Mouse (Mus musculus): Measurements from ENCODE around the gene Tmem150c.

Gene Tmem150c

GRCm38 (mm10) chr5:100054807-100055547 is 104.6 kb downstream of the Tmem150c start:
- no peak for DNase-seq (ENCODE audit: low spot score in 2 of 2)

DNA sequence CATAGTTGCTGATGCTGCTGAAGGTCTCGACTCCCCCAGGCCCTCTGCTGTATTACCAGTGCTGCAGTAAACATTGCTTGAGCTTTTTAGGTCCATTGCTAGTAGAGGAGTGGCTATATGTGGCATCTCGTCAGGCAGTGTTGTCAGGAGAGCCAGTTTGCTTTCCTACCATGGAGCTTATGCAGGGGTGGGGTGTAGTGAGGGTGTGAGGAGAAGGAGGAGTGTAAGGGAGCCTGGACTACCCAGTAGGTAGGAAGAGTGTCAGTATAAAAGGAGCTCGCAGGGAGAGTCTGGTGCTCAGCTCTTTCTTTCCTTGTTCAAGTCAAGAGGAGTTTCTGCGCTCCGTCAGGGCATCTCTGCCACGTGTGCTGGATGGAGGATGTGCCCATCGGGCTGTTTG is 106.9 kb downstream of the Tmem150c start:
- no peak for DNase-seq (ENCODE audit: low spot score in 2 of 2)

GRCm38 (mm10) chr5:100049904-100050303 is 109.7 kb downstream of the Tmem150c start:
- DNase-seq (ENCODE audit: low spot score in 2 of 2): no peak

DNA sequence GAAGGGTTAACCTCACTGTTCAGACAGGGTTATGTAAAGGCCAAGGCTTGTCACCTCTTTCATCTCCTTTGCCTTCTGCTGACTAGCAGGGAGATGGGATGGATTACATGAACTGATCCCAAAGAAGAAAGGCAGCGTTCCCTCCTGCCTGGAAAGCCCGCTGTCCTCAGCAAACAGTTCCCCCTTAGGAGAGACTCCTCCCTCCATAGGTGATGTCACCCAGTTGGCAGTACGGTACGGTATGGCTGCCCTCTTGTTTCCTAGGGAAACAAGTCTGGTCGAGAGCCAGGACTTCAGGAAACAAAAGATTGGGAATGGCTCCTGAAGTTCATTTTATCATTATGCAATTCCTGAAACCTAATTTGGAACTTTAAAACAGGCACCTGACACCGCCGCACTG is 111.7 kb downstream of the Tmem150c start:
- no peak for DNase-seq (ENCODE audit: low spot score in 2 of 2)

GRCm38 (mm10) chr5:100047143-100047640 is 112.4 kb downstream of the Tmem150c start:
- DNase-seq (ENCODE audit: low spot score in 2 of 2): no peak

DNA sequence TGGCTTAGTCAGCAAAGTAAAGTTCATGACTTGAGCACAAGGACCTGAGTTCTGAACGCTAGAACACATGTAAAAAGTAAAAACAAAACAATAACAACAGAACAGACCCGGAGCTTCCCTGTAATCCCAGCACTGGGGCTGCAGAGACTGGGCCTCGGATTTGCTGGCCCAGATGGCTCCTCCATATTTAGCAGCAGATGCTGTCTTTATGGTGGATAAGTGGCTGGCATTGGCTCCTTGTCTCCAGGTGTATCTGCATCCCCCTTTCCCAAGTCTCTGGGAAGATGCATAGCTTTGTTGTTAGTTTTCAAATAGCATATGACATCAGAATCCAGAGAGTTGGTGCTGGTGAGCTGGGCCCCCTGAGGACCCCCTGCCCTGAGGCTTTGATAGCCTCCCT is 113.5 kb downstream of the Tmem150c start:
- no peak for DNase-seq (ENCODE audit: low spot score in 2 of 2)

DNA sequence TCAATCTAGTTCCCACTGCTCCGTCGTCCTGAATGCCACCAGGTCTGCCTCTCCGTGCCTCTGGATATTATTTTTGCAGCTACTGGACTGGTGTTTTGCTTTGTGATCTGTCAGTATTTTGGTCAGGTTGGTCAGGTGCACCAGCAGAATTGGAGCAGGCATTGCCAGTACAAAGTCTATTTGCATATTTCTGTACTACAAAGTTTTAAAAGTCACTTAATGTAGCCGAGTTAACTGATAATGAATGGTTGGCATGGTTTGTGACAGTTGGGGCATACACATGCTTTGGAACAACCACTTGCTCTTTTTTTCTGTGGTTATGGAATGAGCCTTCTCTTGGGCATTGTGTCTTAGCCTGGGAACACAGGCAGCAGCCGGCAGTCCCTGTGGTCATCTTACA is 115.0 kb downstream of the Tmem150c start:
- DNase-seq (ENCODE audit: low spot score in 2 of 2): no peak

DNA sequence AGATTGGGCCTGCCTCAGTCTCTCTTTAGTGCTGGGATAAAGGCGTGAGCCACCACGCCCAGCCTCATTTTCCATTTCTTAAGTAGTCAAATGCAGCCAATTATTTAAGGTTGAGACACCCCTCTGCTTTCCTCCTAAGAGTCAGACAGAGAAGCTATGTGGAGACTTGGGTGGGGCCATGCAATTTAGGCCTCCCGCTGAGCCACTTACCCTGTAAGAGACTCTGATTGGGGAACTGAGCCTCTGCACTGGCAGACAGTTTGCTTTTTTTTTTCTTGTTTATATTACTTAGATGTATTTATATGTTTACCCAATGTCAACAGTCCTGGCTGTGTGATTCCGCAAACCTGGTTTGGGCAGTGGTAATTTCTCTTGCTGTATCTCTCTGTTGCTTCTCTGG is 115.6 kb downstream of the Tmem150c start:
- no peak for DNase-seq (ENCODE audit: low spot score in 2 of 2)

GRCm38 (mm10) chr5:100043361-100043760 is 116.2 kb downstream of the Tmem150c start:
- peak in 1 of 2 experiments; percentile 20 for DNase-seq (ENCODE audit: low spot score in 2 of 2)

DNA sequence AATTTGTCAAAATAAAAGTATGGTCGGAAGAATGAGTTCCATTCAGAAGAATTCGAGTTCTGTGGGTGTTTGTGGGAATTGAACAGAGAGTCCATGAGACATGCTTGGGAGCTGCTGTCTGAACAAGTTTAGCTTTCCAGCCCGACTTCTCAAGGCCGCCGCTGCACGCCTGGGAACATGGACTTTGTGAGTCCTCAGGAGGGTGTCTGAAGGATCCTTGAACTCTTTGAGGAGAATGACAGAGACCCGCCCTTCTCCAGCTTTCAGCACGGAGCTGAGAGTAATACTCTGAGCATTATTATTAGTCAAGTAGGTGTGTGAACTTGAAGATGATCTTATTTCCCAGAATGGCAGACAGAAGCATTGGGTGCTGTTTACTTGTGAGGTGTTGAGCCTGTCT is 117.1 kb downstream of the Tmem150c start:
- DNase-seq (ENCODE audit: low spot score in 2 of 2): no peak

DNA sequence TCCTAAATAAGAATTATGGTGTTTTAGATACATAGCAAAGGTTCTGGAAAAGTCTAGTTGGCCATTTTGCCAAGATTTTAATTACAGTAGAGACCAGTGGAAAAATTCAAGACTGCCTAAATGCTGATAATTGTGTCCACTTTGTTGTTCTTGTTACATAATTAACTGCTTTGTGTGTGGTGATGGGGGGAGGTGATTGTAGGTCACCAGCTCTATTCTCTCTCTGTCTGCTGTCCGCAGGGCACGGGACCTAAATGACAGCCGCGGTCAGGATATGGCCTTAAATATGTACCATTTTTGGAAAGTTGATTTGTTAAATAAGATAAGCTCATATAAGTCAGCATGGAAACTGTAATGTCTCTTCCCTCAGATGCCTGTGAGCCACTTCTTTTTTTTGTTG is 118.3 kb downstream of the Tmem150c start:
- no peak for DNase-seq (ENCODE audit: low spot score in 2 of 2)

- peak; percentile 6 to 17 for DNase-seq (ENCODE audit: low spot score in 2 of 2)
These were observed 119.3 kb downstream of the Tmem150c start for GRCm38 (mm10) chr5:100040281-100040784.

DNA sequence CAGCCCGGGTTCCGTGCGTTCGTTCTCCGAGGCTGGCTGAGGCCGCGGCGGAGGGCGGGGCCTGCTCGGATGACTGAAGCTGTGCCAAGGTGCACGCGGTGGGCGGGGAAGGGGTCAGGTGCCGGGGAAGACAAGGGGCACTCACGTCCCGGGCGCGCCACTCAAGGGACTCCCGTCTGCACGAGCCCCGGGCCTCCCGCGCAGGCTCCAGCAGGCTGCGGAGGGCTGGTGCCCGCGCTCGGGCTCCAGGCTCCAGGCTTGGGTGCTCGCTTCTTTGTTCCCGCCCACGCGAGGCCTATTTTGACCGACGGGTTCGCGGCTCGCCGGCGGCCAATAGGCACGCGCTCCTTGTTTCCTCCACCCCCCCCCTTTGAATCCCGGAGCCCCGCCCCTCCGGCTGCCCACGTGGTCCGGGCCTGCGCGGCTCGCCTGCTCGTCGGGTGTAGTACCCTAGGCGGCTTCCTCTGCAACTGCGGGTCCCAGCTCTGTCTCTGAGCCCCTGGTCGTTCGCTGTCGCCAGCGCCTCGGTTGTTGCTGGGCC is 119.9 kb downstream of the Tmem150c start, which contains the start of the genes Hnrnpdl and Enoph1:
TSS of gene Hnrnpdl (minus strand) at position 63 of the 541 bp plus-strand sequence.
TSS of gene Enoph1 (plus strand) at position 384 of the 541 bp plus-strand sequence.
- DNase-seq (ENCODE audit: low spot score in 2 of 2): peak; percentile 90

GRCm38 (mm10) chr5:100038714-100039601 is 120.7 kb downstream of the Tmem150c start:
- DNase-seq (ENCODE audit: low spot score in 2 of 2): peak; percentile 93 to 95

DNA sequence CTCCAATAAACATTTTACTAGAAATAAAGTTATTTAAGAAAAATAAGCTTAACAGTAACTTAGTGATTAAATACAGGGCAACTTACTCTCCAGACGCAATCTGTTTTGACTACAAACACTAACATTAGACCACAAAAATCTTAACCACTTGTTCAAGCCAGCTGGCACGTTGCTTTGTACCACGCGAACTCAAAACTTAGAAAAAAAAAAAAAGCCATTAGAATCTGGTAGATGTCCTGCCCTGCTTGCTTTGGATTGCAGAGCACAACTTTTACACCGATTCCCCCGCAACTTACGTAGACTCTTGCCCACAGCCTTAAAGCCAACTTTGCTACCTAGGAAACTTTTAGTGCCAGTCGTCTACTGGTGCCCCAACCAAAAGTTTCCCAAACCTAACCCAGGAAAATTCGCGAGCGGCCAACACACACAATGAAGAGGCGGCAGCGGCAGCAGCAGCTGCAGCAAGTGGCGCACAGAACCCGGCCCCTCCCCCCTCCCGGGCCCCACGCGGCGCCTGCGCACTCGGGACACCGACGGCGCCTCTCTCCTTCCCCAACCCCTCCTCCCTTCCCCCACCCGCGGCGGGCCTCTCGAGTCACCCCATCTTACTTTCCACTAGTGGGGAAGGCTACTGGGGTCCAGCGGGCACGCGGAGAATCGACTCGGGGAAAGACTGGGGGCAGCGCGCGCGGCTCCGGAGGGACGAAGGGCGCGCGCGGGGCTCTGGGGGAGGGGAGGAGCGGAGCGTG is 121.5 kb downstream of the Tmem150c start:
- DNase-seq (ENCODE audit: low spot score in 2 of 2): peak; percentile 85 to 89

DNA sequence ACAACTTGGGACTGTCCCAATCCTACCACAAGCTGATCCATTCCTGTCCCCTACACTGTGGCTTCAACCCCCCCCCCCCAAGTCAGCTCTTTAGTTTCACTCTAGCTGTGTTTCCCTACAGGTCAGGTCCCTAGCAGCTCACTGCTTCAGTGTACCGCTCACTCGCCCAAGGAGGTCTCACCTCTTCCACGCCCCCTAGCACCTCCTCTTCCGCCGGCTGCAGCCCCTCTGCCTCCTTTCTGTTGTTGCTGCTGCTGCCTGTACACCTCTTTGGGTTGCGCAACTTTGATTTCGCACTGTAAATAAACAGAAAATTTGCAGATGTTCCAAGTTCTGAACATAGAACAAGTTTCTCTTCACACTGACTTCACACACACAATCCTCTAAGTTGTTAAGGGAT is 122.9 kb downstream of the Tmem150c start:
- DNase-seq (ENCODE audit: low spot score in 2 of 2): peak in 1 of 2 experiments; percentile 9

DNA sequence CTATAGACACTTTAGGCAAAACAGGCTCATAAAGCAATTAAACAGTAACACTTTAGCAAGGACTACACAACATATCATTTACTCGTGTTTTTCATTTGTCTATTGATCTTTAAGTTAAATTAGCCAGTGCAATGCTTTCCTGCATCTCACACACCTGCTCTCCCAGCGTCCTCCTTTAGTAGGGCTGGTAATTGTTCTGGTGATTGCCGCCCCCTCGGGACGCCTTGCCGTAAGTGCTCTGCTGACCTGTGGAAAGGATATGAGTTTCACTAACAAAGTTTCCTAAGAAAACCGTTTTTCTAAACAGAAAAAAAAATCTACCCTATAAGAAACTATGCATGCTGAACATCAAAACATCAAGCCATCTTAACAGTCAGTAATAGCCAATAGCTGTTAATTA is 123.7 kb downstream of the Tmem150c start:
- DNase-seq (ENCODE audit: low spot score in 2 of 2): no peak

- no peak for DNase-seq (ENCODE audit: low spot score in 2 of 2)
These were observed 127.0 kb downstream of the Tmem150c start for GRCm38 (mm10) chr5:100032646-100033045.

- no peak for DNase-seq (ENCODE audit: low spot score in 2 of 2)
These were observed 127.5 kb downstream of the Tmem150c start for GRCm38 (mm10) chr5:100032107-100032506.

GRCm38 (mm10) chr5:100030069-100030468 is 129.5 kb downstream of the Tmem150c start:
- no peak for DNase-seq (ENCODE audit: low spot score in 2 of 2)
